Mouse (Mus musculus): ENCODE measurements around the gene Iqcf6. TPM values are rescaled to one million over a fixed set of nuclear protein-coding genes. Genes with fewer than 3 reads are reported as not detected.
A peak's percentile ranks its signal among the peaks of the same experiment; 100 is the strongest.
"Not testable (repeated sequence)": the region's sequence is repeated elsewhere in the genome, so short reads cannot be mapped to it uniquely, and the experiment has no call there.

Iqcf6 gene
- polyA plus RNA-seq, 1 experiment: not detected

- Histone ChIP-seq H3K4me3 (replicated peaks) (peak overlapping the region; percentile 24), H3K36me3 (replicated peaks; ENCODE audit: low read length) (no peaks in the 10 kb centered on the region), H3K4me1 (no peaks in the 10 kb centered on the region), H3K9me3 (peaks cover 6% of the 10 kb centered on the region; the same call in 1 of the 2 replicates), H3K27me3 (replicated peaks) (peaks cover 36% of the 10 kb centered on the region)
- no peak for TF ChIP-seq FLI1 (IDR thresholded peaks at IDR 0.05; ENCODE audit: low read length)
- no peak for TF ChIP-seq GATA1 (IDR thresholded peaks at IDR 0.05; ENCODE audit: borderline replicate concordance, low read length)
Observed at GRCm38 (mm10) chr9:106616306-106616705, 10.1 kb upstream of the Iqcf6 start.

GRCm38 (mm10) chr9:106617496-106617895 is 8.9 kb upstream of the Iqcf6 start:
- H3K9me3 ChIP-seq: peaks cover 6% of the 10 kb centered on the region; the same call in 1 of the 2 replicates
- H3K4me1 ChIP-seq: no peaks in the 10 kb centered on the region
- H3K36me3 ChIP-seq (replicated peaks; ENCODE audit: low read length): no peaks in the 10 kb centered on the region
- no peak overlapping the region for H3K4me3 ChIP-seq (replicated peaks)
- peaks cover 32% of the 10 kb centered on the region for H3K27me3 ChIP-seq (replicated peaks)
- TF ChIP-seq FLI1 (IDR thresholded peaks at IDR 0.05; ENCODE audit: low read length) (no peak), GATA1 (IDR thresholded peaks at IDR 0.05; ENCODE audit: borderline replicate concordance, low read length) (no peak)

GRCm38 (mm10) chr9:106627796-106628195 is 1.4 kb downstream of the Iqcf6 start:
- H3K9me3 ChIP-seq: peaks cover 26% of the 10 kb centered on the region
- H3K27me3 ChIP-seq (replicated peaks): peaks cover 36% of the 10 kb centered on the region
- not testable (repeated sequence) for H3K36me3 ChIP-seq (replicated peaks; ENCODE audit: low read length)

GRCm38 (mm10) chr9:106632185-106632584 is 5.8 kb downstream of the Iqcf6 start:
- peaks cover 16% of the 10 kb centered on the region for H3K9me3 ChIP-seq
- H3K36me3 ChIP-seq (replicated peaks; ENCODE audit: low read length): no peaks in the 10 kb centered on the region
- TF ChIP-seq GATA1 (IDR thresholded peaks at IDR 0.05; ENCODE audit: borderline replicate concordance, low read length): no peak
- no peak for TF ChIP-seq FLI1 (IDR thresholded peaks at IDR 0.05; ENCODE audit: low read length)

More at GRCm38 (mm10) chr9:106627796-106628195, 1.4 kb downstream of the Iqcf6 start:
- H3K4me3 ChIP-seq (replicated peaks); H3K4me1 ChIP-seq: not testable (repeated sequence)

GRCm38 (mm10) chr9:106638154-106638553 is 11.8 kb downstream of the Iqcf6 start:
- peaks cover 14% of the 10 kb centered on the region for H3K4me1 ChIP-seq
- TF ChIP-seq FLI1 (IDR thresholded peaks at IDR 0.05; ENCODE audit: low read length): no peak
- TF ChIP-seq GATA1 (IDR thresholded peaks at IDR 0.05; ENCODE audit: borderline replicate concordance, low read length): no peak
- no peaks in the 10 kb centered on the region for H3K36me3 ChIP-seq (replicated peaks; ENCODE audit: low read length)
- H3K4me3 ChIP-seq (replicated peaks): no peak overlapping the region
- peaks cover 32% of the 10 kb centered on the region for H3K27me3 ChIP-seq (replicated peaks)
- H3K9me3 ChIP-seq: no peaks in the 10 kb centered on the region

More at GRCm38 (mm10) chr9:106632185-106632584, 5.8 kb downstream of the Iqcf6 start:
- H3K27me3 ChIP-seq (replicated peaks): peaks cover 30% of the 10 kb centered on the region
- no peaks in the 10 kb centered on the region for H3K4me1 ChIP-seq
- no peak overlapping the region for H3K4me3 ChIP-seq (replicated peaks)

GRCm38 (mm10) chr9:106641346-106641745 is 15.0 kb downstream of the Iqcf6 start:
- no peak for TF ChIP-seq FLI1 (IDR thresholded peaks at IDR 0.05; ENCODE audit: low read length)
- TF ChIP-seq GATA1 (IDR thresholded peaks at IDR 0.05; ENCODE audit: borderline replicate concordance, low read length): no peak
- H3K27me3 ChIP-seq (replicated peaks): peaks cover 50% of the 10 kb centered on the region
- peaks cover 16% of the 10 kb centered on the region for H3K4me1 ChIP-seq
- no peaks in the 10 kb centered on the region for H3K36me3 ChIP-seq (replicated peaks; ENCODE audit: low read length)
- H3K9me3 ChIP-seq: no peaks in the 10 kb centered on the region
- H3K4me3 ChIP-seq (replicated peaks): no peak overlapping the region

GRCm38 (mm10) chr9:106643128-106643527 is 16.7 kb downstream of the Iqcf6 start:
- Histone ChIP-seq H3K4me3 (replicated peaks) (no peak overlapping the region), H3K27me3 (replicated peaks) (peaks cover 65% of the 10 kb centered on the region)

GRCm38 (mm10) chr9:106643787-106644186 is 17.4 kb downstream of the Iqcf6 start:
- no peak for TF ChIP-seq GATA1 (IDR thresholded peaks at IDR 0.05; ENCODE audit: borderline replicate concordance, low read length)
- H3K27me3 ChIP-seq (replicated peaks): peaks cover 68% of the 10 kb centered on the region
- no peaks in the 10 kb centered on the region for H3K36me3 ChIP-seq (replicated peaks; ENCODE audit: low read length)
- H3K4me1 ChIP-seq: peaks cover 16% of the 10 kb centered on the region
- H3K4me3 ChIP-seq (replicated peaks): no peak overlapping the region
- H3K9me3 ChIP-seq: no peaks in the 10 kb centered on the region

More at GRCm38 (mm10) chr9:106643128-106643527, 16.7 kb downstream of the Iqcf6 start:
- TF ChIP-seq FLI1 (IDR thresholded peaks at IDR 0.05; ENCODE audit: low read length) (no peak), GATA1 (IDR thresholded peaks at IDR 0.05; ENCODE audit: borderline replicate concordance, low read length) (no peak)
- Histone ChIP-seq H3K36me3 (replicated peaks; ENCODE audit: low read length) (no peaks in the 10 kb centered on the region), H3K4me1 (peaks cover 16% of the 10 kb centered on the region), H3K9me3 (no peaks in the 10 kb centered on the region)

GRCm38 (mm10) chr9:106645684-106646271 is 19.4 kb downstream of the Iqcf6 start:
- Histone ChIP-seq H3K9me3 (no peaks in the 10 kb centered on the region), H3K36me3 (replicated peaks; ENCODE audit: low read length) (no peaks in the 10 kb centered on the region), H3K27me3 (replicated peaks) (peaks cover 68% of the 10 kb centered on the region), H3K4me1 (peaks cover 16% of the 10 kb centered on the region), H3K4me3 (replicated peaks) (no peak overlapping the region)
- TF ChIP-seq GATA1 (IDR thresholded peaks at IDR 0.05; ENCODE audit: borderline replicate concordance, low read length) (no peak), FLI1 (IDR thresholded peaks at IDR 0.05; ENCODE audit: low read length) (no peak)

- TF ChIP-seq GATA1 (IDR thresholded peaks at IDR 0.05; ENCODE audit: borderline replicate concordance, low read length): no peak
- H3K9me3 ChIP-seq: no peaks in the 10 kb centered on the region
- H3K4me3 ChIP-seq (replicated peaks): peak overlapping the region; percentile 16
- no peaks in the 10 kb centered on the region for H3K36me3 ChIP-seq (replicated peaks; ENCODE audit: low read length)
- H3K4me1 ChIP-seq: peaks cover 3% of the 10 kb centered on the region; the same call in 1 of the 2 replicates
- peaks cover 65% of the 10 kb centered on the region for H3K27me3 ChIP-seq (replicated peaks)
Observed at GRCm38 (mm10) chr9:106647226-106647625, 20.8 kb downstream of the Iqcf6 start.
